Mouse (Mus musculus) right cerebral cortex, adult 18-20 months (tissue): ENCODE results near the gene Lrpprc.

Experiments used
- DNase-seq: peaks from one replicate; pipeline ENCODE4 v3.0.0; 2022; ENCODE audit warnings: mixed read lengths

Lrpprc gene

DNA sequence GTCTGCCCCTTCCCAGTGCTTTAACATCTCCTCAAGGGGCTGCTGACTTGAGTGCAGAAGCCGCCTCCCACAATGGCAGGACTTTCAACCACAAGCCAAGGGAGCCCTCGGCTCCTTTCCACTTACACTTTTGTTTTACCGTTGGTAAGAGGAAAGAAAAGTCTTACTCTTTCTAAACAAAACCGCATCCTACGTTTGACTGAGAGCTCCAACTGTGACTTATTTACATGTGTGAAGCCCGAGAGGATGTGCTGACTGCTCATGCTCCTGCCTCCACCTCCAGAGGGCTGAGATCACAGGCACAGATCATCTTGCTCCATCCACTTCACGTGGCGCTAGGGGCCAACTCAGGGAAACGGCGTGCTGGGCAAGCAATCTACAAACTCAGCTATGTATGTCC, 32.2 kb downstream of the Lrpprc start:
- DNase-seq, result no peak

GRCm38 (mm10) chr17:84756090-84756489, 34.5 kb downstream of the Lrpprc start:
- DNase-seq, result no peak

DNA sequence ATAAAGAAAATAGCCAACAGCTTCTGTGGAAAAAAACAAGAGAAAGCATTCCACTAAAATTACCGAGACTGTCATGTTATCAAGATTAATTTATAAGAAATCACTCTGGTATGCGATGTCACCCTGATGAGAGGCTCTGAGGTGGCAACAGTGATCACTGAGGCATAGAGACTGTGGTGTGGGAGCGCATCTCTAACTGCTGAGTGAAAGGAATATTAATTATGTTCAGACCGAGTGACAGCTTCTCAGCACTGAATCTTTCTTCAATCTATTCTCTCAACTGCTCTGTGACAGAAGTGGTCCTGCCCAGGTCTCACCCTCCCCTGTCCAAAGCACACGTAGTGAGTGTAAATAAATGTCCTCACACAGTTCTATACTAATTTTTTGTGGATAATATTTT, 37.1 kb downstream of the Lrpprc start:
- DNase-seq, result no peak

DNA sequence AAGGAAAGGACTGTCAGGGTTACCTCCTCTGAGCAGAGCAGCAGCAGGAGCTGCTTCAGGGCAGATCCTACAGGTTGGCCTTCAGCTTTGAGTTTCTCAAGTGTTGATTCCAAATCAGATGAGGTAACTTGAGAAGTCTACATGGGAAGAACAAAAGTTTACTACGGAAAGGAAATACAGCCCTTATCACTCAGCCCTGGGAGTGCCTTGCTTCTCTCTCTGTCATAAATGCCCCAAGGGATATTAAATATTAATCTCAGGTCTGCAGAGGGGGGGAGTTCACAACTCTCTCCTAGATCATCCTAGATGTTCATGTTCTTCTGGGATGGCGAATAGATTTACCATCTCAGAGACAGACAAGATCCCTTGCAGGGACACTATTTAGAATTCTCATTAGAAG, 38.3 kb downstream of the Lrpprc start:
- no peak for DNase-seq

GRCm38 (mm10) chr17:84751630-84752191, 38.9 kb downstream of the Lrpprc start:
- DNase-seq, result no peak

DNA sequence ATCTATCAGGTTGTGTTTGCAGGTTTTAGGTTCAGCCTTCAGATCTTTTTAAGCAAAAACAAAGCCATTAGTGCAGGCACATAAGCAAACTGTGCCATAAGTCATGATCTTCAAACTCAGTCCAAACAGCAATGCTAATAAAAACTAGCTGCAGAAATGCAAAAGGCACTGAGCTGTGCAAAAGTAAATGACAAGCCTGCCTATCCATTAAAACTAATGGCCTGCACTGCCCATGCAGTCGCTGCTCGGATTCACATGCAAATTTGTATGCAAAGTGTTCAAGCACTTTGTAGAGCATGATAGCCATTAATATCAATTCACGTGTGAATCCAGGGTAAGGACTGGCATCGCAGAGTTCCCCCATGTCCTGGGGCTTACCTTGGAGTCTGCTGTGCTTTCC, 40.5 kb downstream of the Lrpprc start:
- DNase-seq, result no peak

GRCm38 (mm10) chr17:84749297-84749696, 41.3 kb downstream of the Lrpprc start:
- no peak for DNase-seq

DNA sequence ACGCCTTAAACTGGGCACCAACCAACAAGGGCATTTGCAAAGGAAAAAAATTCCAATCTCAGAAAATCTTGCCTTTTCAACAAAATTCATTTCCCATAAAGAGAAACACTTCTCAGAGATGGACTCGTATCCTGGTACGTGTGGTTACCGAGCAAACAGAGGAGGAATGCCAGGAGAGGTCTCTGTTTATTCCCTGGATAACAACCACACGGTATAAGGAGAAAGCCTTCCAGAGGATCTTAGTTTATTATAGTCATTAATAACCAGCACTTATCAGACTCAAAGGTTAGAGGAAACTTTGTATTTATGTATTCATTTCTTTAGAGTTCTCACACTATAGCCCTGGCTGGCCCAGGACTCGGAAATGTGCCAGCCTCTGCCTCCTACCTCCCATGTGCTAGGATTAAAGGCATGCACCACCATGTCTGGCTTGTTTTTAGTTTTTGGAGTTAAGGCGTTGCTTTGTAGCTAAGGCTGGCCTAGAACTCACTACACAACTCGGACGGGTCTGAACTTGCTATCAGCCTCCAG, 42.4 kb downstream of the Lrpprc start:
- DNase-seq, result no peak

DNA sequence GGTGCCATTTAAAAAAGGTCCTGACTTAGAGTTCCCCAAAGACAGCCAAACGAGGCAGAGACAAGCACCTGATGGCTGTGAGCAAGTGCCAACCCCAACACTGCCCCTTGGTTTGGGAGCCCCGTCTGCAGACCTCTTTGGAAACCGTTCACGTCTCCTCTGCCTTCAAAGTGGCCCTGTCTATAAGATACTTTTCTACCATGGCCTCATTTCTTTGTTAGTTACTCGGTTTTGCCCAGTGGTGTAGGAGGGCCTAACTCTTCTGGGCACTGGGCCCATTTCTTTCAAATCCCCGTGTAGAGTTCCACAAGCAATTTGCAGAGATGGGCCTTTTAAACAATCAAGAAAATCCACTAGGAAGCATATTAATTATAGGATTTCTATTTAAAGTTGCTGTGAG, 43.4 kb downstream of the Lrpprc start:
- DNase-seq, result peak; percentile 43

DNA sequence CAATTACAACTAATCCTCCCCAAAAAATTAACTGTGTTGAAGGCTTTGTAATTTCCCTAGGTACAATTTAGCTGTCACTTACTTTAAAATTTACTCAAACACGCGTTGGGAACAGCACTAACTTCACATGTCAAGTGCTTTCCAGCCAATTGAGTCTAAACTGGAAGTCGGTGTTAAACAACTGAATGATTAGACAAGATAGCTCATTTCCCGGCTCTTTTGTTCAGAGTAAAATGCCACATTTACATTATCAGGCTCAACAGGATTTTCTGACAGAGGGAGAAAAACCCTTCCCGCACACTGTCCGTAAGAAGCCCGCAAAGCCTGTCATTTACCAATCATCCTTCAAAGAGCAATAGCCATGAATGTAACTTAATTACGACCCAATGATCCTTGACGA, 45.6 kb downstream of the Lrpprc start:
- no peak for DNase-seq

GRCm38 (mm10) chr17:84744256-84744655, 46.3 kb downstream of the Lrpprc start:
- DNase-seq, result no peak

- no peak for DNase-seq
Observed at GRCm38 (mm10) chr17:84738073-84738797, 52.4 kb downstream of the Lrpprc start.

GRCm38 (mm10) chr17:84736719-84737118, 53.9 kb downstream of the Lrpprc start:
- no peak for DNase-seq

DNA sequence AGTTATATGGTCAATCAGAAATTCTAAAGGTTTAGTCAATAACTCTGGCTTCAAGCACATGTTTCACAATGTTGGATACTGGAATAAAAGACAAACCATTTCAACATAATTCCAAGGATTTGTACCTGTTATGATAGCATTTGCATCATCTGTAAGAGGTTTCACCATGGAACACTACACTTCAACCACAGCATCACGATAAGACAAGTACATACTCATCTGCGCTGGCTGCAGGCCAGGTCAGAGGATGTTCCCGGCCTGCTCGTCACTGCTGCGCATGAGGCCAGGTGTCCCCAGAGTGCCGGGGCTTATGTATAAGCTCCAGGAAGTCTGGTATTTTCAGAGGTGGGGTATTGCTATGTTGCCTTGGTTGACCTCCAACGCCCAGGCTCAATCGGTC, 58.0 kb downstream of the Lrpprc start:
- DNase-seq, result no peak

GRCm38 (mm10) chr17:84731361-84731760, 59.2 kb downstream of the Lrpprc start:
- no peak for DNase-seq

- no peak for DNase-seq
Observed at GRCm38 (mm10) chr17:84729140-84729539, 61.4 kb downstream of the Lrpprc start.

- DNase-seq, result no peak
Observed at GRCm38 (mm10) chr17:84728201-84728911, 62.2 kb downstream of the Lrpprc start.

DNA sequence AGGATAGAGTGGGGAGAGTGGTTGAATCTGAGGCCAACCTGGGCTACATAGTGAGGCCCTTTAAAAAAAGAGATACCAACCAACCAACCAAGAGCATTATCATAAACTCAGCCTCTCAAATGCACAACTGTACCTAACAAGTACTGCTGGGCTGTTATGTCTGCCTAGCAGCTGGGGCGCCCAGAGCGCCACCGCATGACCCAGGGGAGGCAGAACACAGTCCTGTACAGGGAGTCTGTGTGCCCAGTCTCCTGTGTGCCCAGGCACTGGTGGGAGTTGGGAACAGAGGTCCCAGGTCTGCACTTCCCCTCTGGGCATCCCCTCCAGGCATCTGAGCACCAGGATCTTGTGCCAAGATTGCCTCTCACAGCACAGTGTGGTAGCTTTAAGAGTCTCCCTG, 65.4 kb downstream of the Lrpprc start:
- DNase-seq, result no peak

DNA sequence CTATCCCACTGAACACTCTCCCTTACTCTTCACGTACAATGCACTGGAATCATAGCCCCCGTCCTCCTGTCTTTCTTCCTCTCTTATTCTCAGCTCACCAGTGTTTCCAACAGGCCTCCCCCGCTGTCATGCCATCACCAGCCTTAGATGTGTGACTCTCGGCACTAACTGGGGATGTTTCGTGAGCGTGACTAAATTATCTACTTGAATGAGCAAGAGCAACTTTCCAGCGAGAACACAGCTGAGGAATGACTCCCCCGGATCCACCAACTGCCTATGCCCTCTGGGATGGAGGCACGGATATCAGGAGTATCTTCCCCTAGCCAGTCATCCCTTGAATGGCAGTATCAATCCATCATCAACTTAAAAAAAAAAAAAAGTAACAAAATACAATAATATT, 66.6 kb downstream of the Lrpprc start:
- DNase-seq, result peak; percentile 55

DNA sequence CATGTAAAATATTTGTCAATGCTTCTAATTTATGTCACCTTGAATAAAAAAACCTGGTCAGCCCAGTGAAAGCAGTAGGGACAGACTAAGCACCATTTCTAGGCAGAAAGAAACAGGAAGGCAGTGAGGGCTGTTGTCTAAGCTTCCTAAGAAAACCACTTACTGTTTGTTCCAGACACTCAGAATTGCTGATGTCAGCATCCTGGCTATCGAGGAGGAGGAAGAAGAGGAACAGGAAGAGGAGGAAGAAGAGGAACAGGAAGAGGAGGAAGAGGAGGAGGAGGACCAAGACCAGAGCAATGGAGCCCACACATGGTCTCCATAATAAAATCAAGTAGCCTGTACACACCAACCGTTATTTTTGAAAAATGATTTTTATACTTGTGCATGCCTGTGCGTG, 71.5 kb downstream of the Lrpprc start:
- no peak for DNase-seq

- DNase-seq, result no peak
Observed at GRCm38 (mm10) chr17:84717416-84717815, 73.2 kb downstream of the Lrpprc start.

DNA sequence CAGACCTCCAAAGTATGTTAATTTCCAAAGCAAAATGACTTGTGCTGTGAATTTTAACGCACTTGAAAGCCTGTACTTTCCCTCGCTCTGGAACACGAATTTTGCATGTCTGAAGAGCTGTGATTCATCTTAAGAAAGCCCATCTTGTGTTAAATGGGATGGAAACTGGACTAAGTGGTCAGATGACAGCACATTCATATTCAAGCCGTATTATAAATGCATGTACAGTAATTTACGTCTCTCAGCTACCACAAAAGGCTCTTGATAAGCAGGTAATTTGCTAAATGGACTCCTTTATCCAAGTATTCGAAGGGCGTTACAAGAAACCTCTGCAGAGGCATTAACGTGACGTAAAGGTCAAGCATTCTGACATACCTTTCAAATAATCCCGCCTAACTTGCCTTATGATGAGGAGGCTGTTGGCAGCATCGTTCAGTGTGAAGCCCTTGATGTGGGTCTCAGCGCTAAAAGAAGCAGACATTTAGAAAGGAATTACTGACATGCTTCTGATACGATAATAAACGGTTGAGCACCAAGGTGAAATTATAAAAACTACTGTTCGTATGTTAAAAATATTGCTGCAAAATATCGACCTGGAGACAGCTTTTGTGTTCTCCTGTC, 74.2 kb downstream of the Lrpprc start:
- DNase-seq, result no peak

DNA sequence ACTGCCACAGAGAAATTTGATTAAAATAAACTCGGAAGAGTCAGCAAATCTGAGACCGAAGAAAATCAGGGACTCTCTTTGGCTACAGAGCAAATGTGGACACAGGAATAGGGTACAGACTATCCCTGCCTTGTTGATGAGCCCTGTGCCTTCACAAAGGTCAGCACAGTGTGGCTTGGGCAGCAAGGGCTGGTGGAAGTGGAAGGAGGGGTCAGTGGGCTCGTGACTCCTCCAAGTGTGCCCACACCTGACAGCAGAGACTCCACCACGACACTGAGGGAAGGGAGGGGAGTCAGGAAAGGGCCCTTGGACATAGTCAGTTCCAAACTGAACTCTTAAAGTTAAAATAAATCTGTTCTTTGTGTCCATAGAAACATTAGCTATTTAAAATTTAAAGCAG, 75.7 kb downstream of the Lrpprc start:
- DNase-seq, result no peak
